Mouse (Mus musculus) erythroblast, embryonic 14.5 days (primary cell): ENCODE data around the gene Mtnr1a. TPM values are rescaled to one million over a fixed set of nuclear protein-coding genes. Genes with fewer than 3 reads are reported as not detected.

Source experiments
- H3K27me3 ChIP-seq: 2 replicates; pipeline ENCODE4 v1.6.1; 2012; ENCODE audit warnings: inconsistent platforms; ENCODE audit not compliant: control insufficient read depth
- H3K36me3 ChIP-seq: 2 replicates; pipeline ENCODE4 v1.6.1; 2012; ENCODE audit warnings: mild to moderate bottlenecking, inconsistent platforms; ENCODE audit not compliant: control insufficient read depth
- H3K4me1 ChIP-seq: 2 replicates; pipeline ENCODE4 v1.6.1; 2012; ENCODE audit warnings: inconsistent platforms; ENCODE audit not compliant: control insufficient read depth
- H3K4me3 ChIP-seq: replicated peaks from 2 replicates; pipeline ENCODE3; 2012; ENCODE audit warnings: moderate library complexity, mild to moderate bottlenecking, inconsistent platforms
- H3K9me3 ChIP-seq: 2 replicates; pipeline ENCODE4 v1.6.1; 2012; ENCODE audit warnings: low read length, inconsistent platforms, mixed read lengths; ENCODE audit not compliant: control insufficient read depth
- GATA1 ChIP-seq: IDR thresholded peaks from 2 replicates; pipeline ENCODE4 v1.6.1; 2012; ENCODE audit warnings: low read length, inconsistent platforms, mixed read lengths
- TAL1 ChIP-seq: IDR thresholded peaks from 3 replicates; pipeline ENCODE4 v1.6.1; 2012; ENCODE audit warnings: low read length, inconsistent platforms, mixed read lengths
- polyA plus RNA-seq: library from polyadenylated mRNA; stranded (reverse); fragments of >175 nt; gene quantifications from 2 replicates; pipeline ENCODE4 v1.2.3, GENCODE M21; 2012

Gene Mtnr1a
- polyA plus RNA-seq = not detected in 2 replicates

DNA sequence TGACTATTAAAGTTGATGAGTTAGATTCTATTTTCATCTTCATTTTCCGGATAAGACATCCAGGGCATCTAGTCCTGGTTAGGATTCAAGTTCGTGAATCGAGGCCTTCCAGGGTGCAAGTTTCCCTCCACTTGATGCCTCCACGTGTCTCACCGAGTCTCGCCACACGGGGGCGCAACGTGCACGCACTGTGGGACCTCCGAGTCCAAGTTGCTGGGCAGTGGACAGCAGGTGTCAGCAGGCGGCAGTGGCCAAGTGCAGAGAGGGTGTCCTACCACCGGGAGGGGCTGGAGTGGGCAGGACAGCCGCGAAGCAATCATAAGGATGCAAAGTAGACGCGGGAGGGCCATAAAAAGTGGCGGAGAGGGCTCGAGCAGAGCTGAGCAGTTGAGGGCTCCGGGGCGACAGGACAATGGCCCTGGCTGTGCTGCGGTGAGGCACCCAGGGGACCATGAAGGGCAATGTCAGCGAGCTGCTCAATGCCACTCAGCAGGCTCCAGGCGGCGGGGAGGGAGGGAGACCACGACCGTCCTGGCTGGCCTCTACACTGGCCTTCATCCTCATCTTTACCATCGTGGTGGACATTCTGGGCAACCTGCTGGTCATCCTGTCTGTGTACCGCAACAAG is at the start of gene Mtnr1a:
Mtnr1a (plus strand) TSS at position 379 of the 628 bp plus-strand sequence.
- Histone ChIP-seq H3K4me1 (no peaks in the 10 kb centered on the region), H3K4me3 (no peak within 1 kb of the TSS), H3K36me3 (no peaks in the 10 kb centered on the region), H3K9me3 (no peaks in the 10 kb centered on the region), H3K27me3 (no peaks in the 10 kb centered on the region)
- no peak for TF ChIP-seq TAL1
- TF ChIP-seq GATA1 = no peak

DNA sequence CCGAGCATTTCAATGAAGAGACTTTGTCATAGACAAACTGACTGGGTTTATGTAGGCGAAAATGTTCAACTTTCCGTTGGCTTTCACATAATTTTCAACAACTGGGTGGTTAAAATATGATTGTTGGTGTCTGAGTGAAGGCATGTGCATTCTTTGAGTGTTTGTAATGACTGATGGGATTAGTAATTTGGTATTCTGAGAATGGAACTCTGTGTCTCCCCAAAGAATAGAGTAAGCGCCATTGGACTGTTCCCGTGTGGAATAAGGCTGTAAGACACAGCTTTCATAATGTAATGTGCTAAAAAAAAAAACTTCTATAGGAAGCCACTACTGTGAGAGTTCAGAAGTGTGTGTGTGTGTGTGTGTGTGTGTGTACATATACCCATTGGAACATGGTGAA is 49.7 kb upstream of the Mtnr1a start:
- Histone ChIP-seq H3K27me3 (no peaks in the 10 kb centered on the region), H3K36me3 (peaks cover 13% of the 10 kb centered on the region; the same call in 1 of the 2 replicates), H3K9me3 (peaks cover 59% of the 10 kb centered on the region), H3K4me1 (no peaks in the 10 kb centered on the region), H3K4me3 (no peak overlapping the region)
- TF ChIP-seq GATA1 (no peak), TAL1 (no peak)

DNA sequence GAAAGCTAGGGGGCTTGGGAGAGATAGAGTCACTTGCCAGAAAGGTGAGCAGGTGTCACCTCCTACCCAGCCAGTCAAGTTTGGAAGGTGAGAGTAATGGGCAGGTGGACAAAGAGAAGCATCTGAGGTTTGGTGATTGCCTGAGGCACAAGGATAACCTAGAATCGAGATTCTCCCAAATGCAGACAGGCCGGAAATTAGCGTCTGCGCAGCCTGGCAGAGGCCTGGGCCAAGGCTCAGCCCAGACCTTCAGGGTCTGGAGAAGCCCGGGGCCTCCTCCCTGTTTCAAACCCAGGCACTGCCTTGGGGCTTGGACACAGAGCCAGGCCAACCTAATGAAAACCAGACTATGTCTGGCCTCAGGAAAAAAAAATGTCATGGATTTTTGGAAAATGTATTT is 47.8 kb upstream of the Mtnr1a start:
- no peak for TF ChIP-seq TAL1
- TF ChIP-seq GATA1 = no peak
- no peaks in the 10 kb centered on the region for H3K4me1 ChIP-seq
- H3K4me3 ChIP-seq = no peak overlapping the region
- no peaks in the 10 kb centered on the region for H3K27me3 ChIP-seq
- peaks cover 65% of the 10 kb centered on the region for H3K9me3 ChIP-seq
- H3K36me3 ChIP-seq = peaks cover 18% of the 10 kb centered on the region; the same call in 1 of the 2 replicates

DNA sequence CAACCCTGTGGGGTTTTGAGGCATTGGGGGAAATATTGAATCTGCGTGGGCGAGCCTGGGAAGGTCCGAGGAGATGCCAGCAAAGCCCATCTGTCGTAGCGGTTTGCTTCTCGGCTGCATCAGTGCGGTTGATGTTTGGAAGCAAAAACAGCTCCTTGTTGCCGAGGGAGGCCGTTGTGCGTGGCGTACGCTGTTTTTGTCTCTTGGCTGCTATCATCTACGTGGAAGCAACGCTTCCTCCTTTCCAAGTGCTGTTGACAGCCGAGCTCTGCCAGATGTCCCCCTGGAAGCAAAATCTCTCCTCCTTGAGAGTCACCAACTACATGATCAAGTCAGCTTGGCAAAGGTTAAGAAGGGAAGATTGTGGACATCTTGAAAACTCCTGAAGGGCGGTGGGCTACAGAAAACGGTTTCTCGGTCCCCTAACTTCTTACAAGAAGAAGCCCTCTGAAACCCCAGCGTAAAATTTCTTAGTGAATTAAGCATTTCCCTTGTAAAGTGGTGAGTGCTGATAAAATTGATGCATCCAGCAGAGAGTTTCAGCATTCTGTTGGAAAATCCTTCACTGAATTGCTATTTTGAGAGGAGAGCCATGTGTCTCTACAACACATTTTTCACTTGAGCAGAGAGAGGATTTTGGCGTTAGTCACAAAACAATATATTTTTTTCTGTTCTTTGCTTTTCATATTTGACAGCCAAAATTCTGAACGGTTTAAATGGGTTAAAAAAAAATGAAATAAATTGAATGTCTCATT is 46.8 kb upstream of the Mtnr1a start:
- TF ChIP-seq GATA1 (no peak), TAL1 (no peak)
- peaks cover 71% of the 10 kb centered on the region for H3K9me3 ChIP-seq
- H3K36me3 ChIP-seq = peaks cover 20% of the 10 kb centered on the region; the same call in 1 of the 2 replicates
- no peaks in the 10 kb centered on the region for H3K27me3 ChIP-seq
- H3K4me1 ChIP-seq = no peaks in the 10 kb centered on the region
- H3K4me3 ChIP-seq = no peak overlapping the region

DNA sequence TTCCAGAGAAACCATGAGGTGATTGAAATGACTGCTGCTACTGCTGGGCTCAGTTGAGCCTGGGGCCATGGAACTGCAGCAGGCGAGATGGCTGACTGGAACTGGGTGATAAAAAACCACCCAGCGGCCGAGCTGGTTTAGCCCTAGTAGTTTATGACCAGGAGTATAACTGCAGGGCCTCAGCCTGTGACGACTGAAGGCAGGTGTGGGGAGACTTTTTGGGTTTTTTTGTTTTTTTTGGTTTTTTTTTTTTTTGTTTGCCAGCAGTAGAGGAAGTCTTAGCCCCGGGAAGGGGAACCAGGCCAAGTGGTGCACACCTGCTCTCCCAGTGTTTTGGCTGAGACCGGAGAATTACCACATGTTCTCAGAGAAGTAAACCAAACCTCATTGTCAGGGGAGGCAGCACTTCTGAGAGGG is 40.8 kb upstream of the Mtnr1a start:
- Histone ChIP-seq H3K4me3 (no peak overlapping the region), H3K36me3 (peaks cover 19% of the 10 kb centered on the region; the same call in 1 of the 2 replicates), H3K9me3 (peaks cover 62% of the 10 kb centered on the region), H3K4me1 (no peaks in the 10 kb centered on the region), H3K27me3 (no peaks in the 10 kb centered on the region)
- TF ChIP-seq TAL1 (no peak), GATA1 (no peak)

DNA sequence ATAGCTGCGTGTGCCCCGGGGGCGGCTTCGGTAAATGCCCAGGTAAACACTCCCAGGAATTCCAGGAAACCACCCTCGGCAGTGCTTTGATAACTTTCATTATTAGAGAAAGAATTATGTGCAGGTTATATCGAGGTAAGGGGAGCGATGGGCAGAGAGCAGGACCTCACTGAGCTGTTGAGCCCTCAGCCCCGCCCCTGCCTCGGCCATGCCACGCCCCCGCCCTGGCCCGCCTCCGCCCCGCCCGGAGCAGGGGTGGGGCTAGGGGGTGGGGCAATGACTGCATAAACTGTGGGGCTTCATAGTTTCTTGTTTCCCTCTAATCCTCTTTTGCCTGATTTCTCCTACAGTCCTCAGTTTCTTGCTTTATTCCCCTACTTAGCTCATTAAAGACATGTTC is 30.6 kb upstream of the Mtnr1a start:
- no peak overlapping the region for H3K4me3 ChIP-seq
- no peaks in the 10 kb centered on the region for H3K4me1 ChIP-seq
- peaks cover 10% of the 10 kb centered on the region; the same call in 1 of the 2 replicates for H3K36me3 ChIP-seq
- peaks cover 63% of the 10 kb centered on the region for H3K9me3 ChIP-seq
- TF ChIP-seq TAL1 (no peak), GATA1 (no peak)
- H3K27me3 ChIP-seq = no peaks in the 10 kb centered on the region

DNA sequence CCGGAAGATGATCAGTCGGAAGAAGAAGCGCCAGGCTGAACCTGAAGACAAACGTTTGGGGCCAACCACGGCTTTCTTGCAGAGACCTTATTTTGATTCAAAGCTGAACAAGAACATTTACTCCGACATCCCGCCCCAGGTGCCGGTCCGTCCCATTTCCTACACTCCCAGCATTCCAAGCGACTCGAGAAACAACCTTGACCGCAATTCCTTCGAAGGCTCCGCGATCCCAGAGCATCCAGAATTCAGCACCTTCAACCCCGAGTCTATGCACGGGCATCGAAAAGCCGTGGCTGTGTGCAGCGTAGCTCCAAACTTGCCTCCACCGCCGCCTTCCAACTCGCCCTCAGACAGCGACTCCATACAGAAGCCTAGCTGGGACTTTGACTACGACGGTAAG is 24.8 kb upstream of the Mtnr1a start:
- TF ChIP-seq TAL1 (no peak), GATA1 (no peak)
- peaks cover 50% of the 10 kb centered on the region for H3K9me3 ChIP-seq
- H3K4me3 ChIP-seq = no peak overlapping the region
- H3K27me3 ChIP-seq = no peaks in the 10 kb centered on the region
- peaks cover 7% of the 10 kb centered on the region; the same call in 1 of the 2 replicates for H3K36me3 ChIP-seq
- no peaks in the 10 kb centered on the region for H3K4me1 ChIP-seq

DNA sequence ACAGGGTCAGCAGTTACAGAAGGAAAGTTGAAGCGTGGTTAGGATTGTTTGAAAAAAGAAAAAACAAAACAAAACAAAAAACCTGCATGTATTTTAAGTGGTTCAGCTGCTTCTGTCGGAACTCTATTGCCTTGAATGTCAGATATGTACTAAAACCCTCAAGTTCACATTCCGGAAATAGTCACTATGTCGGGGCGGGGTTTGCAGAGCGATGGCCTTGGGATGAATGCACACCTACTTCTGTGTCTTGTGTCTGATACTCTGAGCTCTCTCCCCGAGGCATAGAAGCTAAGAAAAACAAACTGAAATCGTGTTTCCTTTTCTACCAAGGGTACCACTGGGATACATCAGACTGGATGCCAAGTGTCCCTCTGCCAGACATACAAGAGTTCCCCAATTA is 18.5 kb upstream of the Mtnr1a start:
- Histone ChIP-seq H3K4me3 (no peak overlapping the region), H3K4me1 (no peaks in the 10 kb centered on the region), H3K27me3 (no peaks in the 10 kb centered on the region), H3K9me3 (peaks cover 22% of the 10 kb centered on the region), H3K36me3 (no peaks in the 10 kb centered on the region; the same call in 1 of the 2 replicates)
- TF ChIP-seq TAL1 (no peak), GATA1 (no peak)

DNA sequence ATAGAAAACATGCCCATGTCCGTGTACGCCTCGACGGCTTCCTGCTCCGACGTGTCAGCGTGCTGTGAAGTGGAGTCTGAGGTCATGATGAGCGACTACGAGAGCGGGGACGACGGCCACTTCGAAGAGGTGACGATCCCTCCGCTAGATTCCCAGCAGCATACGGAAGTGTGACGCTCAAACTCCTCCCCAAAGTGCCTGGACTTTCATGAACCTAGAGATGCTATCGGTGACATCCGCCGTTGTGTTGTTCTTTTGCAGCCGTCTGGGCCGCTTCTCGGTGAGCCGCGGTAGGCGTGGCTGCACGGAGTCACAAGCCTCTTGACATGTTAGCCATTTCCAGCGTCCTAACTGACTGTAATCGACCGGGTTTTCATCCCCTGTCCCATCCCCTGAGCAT is 17.7 kb upstream of the Mtnr1a start:
- H3K36me3 ChIP-seq = no peaks in the 10 kb centered on the region; the same call in 1 of the 2 replicates
- H3K4me3 ChIP-seq = no peak overlapping the region
- H3K4me1 ChIP-seq = no peaks in the 10 kb centered on the region
- peaks cover 26% of the 10 kb centered on the region for H3K9me3 ChIP-seq
- no peaks in the 10 kb centered on the region for H3K27me3 ChIP-seq
- TF ChIP-seq GATA1 (no peak), TAL1 (no peak)
